Mouse (Mus musculus) urinary bladder, postnatal 36 days (tissue): ENCODE measurements at regions not wholly inside any gene's neighbourhood (a gene's known extent, or its start where the extent isn't known, plus 50 kb on each side); places are given as distances from the start of the nearest gene placed in this dataset.
"Not testable (repeated sequence)": the region's sequence is repeated elsewhere in the genome, so short reads cannot be mapped to it uniquely, and the experiment has no call there.

Source experiments
- DNase-seq, 2 experiments: peaks; one replicate each; pipeline ENCODE4 v3.0.0; 2022; ENCODE audit warnings: low spot score in 2 of 2, mixed read lengths in 1 of 2

- no peak for DNase-seq
Measured at GRCm38 (mm10) chr1:141716953-141717352, 1471.0 kb downstream of the Kcnt2 start.

- DNase-seq, result no peak
Measured at GRCm38 (mm10) chr1:141717510-141717909, 1471.6 kb downstream of the Kcnt2 start.

GRCm38 (mm10) chr1:141741299-141741698, 1495.3 kb downstream of the Kcnt2 start:
- no peak for DNase-seq

DNA sequence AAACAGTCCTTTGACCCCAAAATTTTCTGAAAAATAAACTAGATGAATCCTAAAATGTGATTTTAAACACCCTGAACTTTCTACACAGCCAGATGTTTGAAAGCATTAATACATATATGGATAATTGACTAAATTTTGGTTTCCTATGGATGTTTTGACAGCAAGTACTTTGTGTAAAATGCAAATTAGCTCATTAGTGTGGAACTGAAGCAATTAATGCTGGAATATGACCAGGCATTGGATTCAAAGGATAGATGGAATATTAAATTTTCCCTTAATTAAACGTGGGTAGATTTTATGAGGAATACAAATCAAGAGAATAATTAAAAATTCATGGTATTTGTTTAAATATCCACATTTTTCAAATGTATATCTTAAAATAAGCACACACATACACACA, 1530.1 kb downstream of the Kcnt2 start:
- no peak for DNase-seq

DNA sequence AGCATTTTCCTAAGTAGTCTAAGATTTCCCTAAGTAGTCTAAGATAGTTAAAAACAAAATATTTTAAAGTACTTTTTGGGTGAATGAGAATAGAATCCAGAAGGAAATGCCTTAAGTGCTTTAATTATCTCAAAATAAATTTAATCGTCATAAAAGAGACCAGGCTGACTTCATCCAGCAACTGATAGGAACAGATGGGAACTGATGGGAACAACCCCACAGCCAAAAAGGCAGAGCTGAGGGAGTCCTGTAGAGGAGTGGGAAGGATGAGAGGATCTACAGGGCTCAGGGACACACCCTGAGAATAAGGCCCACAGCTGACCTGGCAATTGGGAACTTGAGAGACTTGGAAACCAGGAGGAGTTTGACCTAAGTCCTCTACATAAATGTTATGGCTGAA, 1537.4 kb downstream of the Kcnt2 start:
- DNase-seq, result no peak

DNA sequence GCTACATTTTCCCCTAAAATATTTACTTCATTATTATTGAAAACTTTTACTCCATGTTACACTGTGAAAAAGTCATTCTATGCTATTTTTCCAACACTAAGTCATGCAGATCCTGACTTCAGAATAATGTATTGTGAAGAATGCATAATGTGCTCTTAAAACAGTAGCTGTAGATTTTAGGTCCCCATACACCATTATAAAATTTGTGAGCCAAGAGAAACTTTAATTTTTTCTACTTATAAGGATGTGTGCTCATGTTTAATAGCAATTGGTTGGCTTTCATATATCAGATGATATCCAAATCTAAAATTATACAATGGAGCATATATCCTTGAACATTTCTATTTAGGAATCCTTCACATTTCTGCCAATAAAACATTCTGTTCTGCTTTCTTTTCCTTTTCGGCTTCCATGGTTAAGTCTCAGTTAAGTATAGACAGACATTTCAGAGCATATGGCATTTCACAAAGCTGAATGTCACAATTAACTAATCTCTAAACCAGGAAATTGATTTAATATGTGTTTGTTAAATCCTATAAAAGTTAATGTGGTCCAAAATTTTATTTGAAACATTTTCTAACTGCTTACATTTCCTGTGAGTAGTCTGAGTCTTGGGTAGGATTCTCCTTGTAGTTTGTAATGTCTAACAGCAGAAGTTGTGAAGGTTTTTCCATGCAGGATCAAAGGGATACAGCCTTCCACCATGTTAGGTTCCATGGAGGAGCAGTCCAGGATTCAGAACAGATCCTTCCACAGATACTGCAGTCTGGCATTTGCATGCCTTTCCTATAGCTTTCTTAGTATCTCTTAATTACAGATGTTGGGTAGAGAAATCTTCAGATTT, 1567.6 kb downstream of the Kcnt2 start:
- DNase-seq, result no peak

DNA sequence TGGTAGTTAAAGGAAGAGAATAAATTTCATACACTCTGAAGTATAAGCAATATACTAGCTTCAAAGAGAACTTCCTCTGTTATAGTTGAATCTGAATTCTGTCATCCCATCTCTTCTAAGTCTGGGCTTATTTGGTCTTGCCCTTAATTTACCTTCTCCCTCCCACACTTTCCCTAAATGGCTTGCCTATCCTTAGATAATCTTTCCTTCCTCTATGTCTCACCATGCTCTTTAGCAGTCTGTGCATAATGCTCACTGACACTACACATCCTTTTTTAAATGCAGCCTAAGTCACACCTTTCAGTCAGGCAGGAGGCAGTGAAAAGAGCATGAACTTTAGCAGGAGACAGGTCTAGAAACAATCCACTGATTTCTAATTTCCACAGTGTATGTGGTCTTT, 1585.5 kb downstream of the Kcnt2 start:
- DNase-seq, result no peak

DNA sequence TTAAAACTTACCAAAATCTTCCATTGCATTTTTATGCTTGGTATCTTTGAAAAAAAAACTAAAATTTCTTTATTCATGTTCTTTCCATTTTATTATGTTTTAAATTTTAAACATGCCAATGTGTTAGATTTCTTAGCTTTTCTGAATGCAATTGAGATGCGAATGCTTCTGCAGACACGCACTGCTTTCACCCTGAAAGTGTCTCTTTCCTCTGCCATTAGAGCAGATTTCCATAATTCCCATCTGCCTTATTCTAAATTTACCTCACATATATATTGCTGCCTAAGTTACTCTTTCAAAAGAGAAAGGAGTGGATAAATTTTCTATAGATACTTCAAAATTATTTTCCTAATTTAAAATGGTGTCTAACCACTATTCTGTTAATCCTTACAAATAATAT, 1596.6 kb downstream of the Kcnt2 start:
- no peak for DNase-seq

- not testable (repeated sequence) for DNase-seq
Measured at GRCm38 (mm10) chr1:141853841-141854240, 1607.9 kb downstream of the Kcnt2 start.

DNA sequence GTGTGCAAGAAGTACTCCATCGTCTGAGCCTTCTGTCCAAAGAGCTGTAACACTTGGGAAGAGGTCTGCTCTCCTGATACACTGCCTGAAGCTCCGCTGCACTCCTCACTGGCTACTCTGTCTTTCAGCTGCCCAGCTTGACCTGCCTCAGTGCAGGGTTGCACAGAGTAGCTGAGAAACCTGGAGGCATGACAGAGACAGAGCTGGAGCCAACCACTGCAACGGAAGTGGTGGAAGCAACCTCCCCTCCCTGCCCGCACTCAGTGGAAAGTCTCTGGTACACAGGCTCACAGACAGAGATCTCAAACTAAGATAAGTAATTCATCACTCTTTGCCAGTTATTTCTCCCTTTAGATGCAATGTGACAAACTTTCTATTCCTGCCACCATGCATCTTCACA, 1638.4 kb downstream of the Kcnt2 start:
- no peak for DNase-seq

DNA sequence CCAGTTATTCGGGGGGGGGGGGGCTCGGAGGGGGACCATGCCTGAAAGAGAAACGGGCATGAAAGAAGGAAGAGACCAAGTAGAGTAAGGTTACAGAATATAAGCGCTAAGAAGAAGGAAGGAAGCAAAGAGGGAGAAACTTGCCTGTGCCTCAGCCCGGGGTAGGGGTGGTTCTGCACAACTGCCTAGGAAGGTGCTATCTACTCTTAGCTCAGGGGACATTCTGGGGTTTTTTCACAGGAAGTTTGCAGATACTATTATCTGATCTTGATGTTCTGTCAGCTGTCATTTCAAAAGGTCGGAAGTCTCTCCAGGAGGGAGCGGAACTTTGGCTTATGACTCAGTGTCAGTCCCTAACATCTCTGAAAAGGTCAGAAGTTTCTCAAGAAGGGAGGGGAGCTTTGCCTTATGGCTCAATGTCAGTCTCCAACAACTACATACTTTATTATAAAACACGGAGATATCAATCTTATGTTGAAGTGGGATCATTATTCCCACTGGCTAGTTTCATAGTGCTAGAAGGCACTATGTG, 1652.0 kb downstream of the Kcnt2 start:
- no peak for DNase-seq

- no peak for DNase-seq
Measured at GRCm38 (mm10) chr1:141911714-141912398, 1665.9 kb downstream of the Kcnt2 start.

- no peak for DNase-seq
Measured at GRCm38 (mm10) chr1:141926194-141926593, 1680.2 kb downstream of the Kcnt2 start.

DNA sequence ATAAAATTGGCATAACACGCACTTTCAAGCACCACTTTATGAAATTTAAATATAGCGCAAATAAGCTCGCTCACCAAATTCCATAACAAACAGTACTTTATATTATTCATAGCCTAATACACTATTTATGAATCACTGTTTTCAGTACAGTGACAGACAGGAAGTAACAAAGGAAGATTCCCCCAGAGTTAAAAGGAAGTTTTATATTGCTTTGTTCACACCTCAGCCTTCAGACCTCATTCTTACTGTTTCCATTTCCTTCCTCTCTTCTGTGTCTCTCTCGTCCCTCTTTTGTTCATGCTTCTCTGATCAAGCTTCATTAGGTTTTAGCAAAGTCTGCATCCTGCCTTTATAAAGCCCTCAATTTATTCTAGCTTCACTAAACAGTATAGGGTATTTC, 1680.8 kb downstream of the Kcnt2 start:
- DNase-seq, result no peak

GRCm38 (mm10) chr1:141948055-141948454, 1692.4 kb upstream of the B3galt2 start:
- DNase-seq, result no peak

- no peak for DNase-seq
Measured at GRCm38 (mm10) chr1:141954323-141954867, 1686.1 kb upstream of the B3galt2 start.

DNA sequence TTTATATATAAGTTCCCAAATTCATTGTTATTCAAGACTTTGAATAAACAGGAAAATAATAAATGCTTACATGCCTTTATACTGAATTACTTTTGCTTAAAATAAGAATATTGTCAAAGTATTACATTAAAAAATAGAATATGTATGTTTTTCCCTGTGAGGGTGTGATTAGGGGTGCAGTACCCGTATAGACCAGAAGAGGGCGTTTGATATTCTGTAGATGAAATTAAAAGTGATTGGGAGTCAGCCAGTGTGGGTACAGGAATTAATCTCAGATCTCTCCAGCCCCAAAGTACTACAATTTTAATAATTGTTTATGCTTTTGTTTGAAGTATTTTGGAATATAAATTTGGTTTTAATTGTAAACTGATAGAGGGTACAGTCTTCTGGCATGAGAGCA, 1678.7 kb upstream of the B3galt2 start:
- peak in 1 of 2 experiments; percentile 2 for DNase-seq

DNA sequence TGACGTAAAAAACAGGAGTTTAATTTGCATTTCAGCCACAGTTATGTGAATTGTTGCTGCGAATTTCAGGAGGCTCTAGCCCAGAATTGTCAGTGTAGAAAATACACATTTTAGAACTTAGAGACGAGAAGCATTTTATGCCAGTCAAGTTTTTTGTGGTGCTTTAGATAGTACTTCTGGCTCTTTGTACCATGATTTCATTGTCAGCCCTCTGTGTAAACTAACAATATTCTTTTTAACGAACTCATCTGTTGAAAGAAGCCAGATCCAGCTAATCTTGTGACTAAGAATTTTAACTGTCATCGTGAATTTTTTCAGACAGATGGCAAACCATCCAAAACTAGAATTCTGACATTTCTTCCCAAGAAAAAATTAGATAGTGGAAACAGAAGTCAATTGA, 1672.3 kb upstream of the B3galt2 start:
- DNase-seq, result no peak

GRCm38 (mm10) chr1:141974329-141974728, 1666.1 kb upstream of the B3galt2 start:
- DNase-seq, result no peak

DNA sequence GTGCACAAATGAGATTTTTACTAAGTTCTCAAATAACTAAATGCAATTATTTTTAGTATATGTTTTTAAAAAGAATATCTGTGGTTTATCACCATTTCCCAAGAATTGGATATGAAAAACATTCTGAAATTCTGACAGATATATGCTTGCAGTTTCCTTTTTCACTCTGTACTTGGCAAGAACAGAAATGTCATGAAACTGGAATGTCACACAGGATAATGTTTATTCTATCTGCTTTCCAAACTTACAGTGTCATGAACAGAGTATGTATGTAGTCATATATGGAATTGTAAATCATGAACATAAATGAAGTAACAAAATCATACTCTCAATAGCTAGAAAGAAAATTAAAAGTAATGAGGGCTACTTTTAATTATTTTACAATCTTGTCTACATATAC, 1640.7 kb upstream of the B3galt2 start:
- no peak for DNase-seq

DNA sequence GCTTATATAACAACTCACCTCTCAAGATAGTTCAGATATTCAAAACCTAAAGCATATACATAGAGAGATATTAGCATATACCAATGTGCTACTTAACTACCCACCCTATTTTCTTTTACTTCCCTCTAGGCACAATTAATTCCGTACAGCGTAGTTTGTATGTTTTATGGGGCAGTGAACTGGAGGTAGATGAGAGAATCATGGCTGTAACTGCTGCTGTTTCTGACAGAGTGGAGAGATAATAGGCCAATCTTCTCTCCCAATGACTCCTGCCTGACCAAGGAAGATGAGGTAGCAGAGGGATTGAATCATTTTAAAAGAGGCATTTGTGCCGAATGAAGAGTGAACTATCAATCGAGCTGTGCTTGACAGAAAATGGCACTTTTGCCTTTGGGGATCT, 1640.1 kb upstream of the B3galt2 start:
- no peak for DNase-seq

GRCm38 (mm10) chr1:142006316-142006715, 1634.1 kb upstream of the B3galt2 start:
- no peak for DNase-seq

DNA sequence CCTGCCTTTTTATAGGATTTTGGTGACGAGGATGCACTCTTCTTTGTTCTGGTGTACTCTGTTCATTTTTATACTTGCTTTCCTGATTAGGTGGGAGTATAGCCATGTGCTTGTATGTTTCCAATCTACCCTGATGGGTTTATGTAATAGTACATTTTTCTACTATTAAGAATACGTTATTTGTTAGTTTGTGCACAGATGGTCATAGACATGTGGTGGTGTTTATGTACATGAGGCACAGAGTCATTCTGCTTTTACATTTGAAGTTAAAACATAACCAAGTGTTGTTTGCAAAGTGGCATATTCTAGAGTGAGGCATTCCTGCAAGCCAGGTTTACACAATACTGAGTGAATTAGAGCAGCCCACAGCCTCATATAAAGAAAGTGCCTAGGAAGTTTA, 1597.7 kb upstream of the B3galt2 start:
- DNase-seq, result no peak
